Mouse (Mus musculus) cerebellum, adult 2 months (tissue): ENCODE measurements around the gene Tox2.

Source experiments
- CTCF ChIP-seq: fragments of 200-500 bp; IDR thresholded peaks from 2 replicates; pipeline ENCODE4 v1.5.1; 2011; ENCODE audit warnings: low read depth, mild to moderate bottlenecking, control low read depth, low read length, moderate library complexity, borderline replicate concordance; ENCODE audit not compliant: insufficient read depth
- POLR2A ChIP-seq: fragments of 200-500 bp; IDR thresholded peaks from 2 replicates; pipeline ENCODE4 v1.6.1; 2011; ENCODE audit warnings: low read length, control low read depth, borderline replicate concordance; ENCODE audit not compliant: insufficient read depth

- TF ChIP-seq POLR2A (no peak), CTCF (no peak)
These were observed 7.1 kb upstream of the Tox2 start for GRCm38 (mm10) chr2:163195834-163196145.
